Mouse (Mus musculus): ENCODE measurements around the gene Ninj1. TPM values are rescaled to one million over a fixed set of nuclear protein-coding genes. Genes with fewer than 3 reads are reported as not detected.

Gene Ninj1
- polyA plus RNA-seq, 1 experiment from 2014 or later: 20.4 TPM

- Histone ChIP-seq H3K27ac (ENCODE audit: low read depth, low read length) (no peak overlapping the region), H3K9ac (ENCODE audit: low read length) (no peak overlapping the region), H3K36me3 (ENCODE audit: control insufficient read depth, insufficient read depth, low read length) (no peaks in the 10 kb centered on the region), H3K27me3 (ENCODE audit: control insufficient read depth, insufficient read depth, low read length) (peaks cover 7% of the 10 kb centered on the region; the same call in 1 of the 2 replicates), H3K4me2 (ENCODE audit: low read depth) (no peak overlapping the region), H3K9me3 (ENCODE audit: control insufficient read depth, low read length) (no peaks in the 10 kb centered on the region), H3K4me1 (ENCODE audit: control insufficient read depth, insufficient read depth, low read length) (peaks cover 2% of the 10 kb centered on the region; the same call in 1 of the 2 replicates), H3K4me3 (ENCODE audit: low read depth, low read length) (no peak overlapping the region)
- no peak for ATAC-seq (ENCODE audit: insufficient read depth, low FRiP score, low TSS enrichment)
- DNase-seq (ENCODE audit: low spot score): no peak
- WGBS: 79% methylated on average over 4 of the region's 4 CpGs
Observed at GRCm38 (mm10) chr13:49212711-49213500, 25.6 kb downstream of the Ninj1 start.

DNA sequence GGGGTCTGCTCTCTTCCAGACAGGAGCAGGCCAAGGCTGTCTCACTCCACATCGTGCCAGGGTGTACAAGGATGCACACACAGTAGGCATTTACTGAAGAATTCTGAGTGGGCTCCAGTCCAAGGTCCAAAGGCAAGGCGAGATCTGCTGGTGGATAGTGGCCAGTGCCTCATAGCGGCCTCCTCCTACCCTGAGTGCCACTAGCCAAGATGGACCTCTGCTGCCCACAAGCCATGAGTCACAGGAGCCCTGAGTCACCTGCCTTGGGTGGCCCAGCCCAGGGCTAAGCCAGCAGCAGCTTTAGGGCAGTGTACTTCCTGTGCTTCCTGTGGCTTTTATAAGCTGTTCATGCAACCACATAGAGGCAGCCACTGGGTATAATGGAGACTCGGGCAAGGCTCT lies 26.2 kb downstream of the Ninj1 start:
- H3K36me3 ChIP-seq (ENCODE audit: control insufficient read depth, insufficient read depth, low read length): no peaks in the 10 kb centered on the region
- no peak overlapping the region for H3K27ac ChIP-seq (ENCODE audit: low read depth, low read length)
- no peak overlapping the region for H3K4me2 ChIP-seq (ENCODE audit: low read depth)
- H3K4me1 ChIP-seq (ENCODE audit: control insufficient read depth, insufficient read depth, low read length): peaks cover 2% of the 10 kb centered on the region; the same call in 1 of the 2 replicates
- ATAC-seq (ENCODE audit: insufficient read depth, low FRiP score, low TSS enrichment) (no peak), DNase-seq (ENCODE audit: low spot score) (no peak)
- 67% methylated on average over 4 of the region's 4 CpGs for WGBS
- no peak overlapping the region for H3K4me3 ChIP-seq (ENCODE audit: low read depth, low read length)
- peaks cover 8% of the 10 kb centered on the region; the same call in 1 of the 2 replicates for H3K27me3 ChIP-seq (ENCODE audit: control insufficient read depth, insufficient read depth, low read length)
- H3K9ac ChIP-seq (ENCODE audit: low read length): no peak overlapping the region
- H3K9me3 ChIP-seq (ENCODE audit: control insufficient read depth, low read length): no peaks in the 10 kb centered on the region

GRCm38 (mm10) chr13:49214454-49214853 lies 27.2 kb downstream of the Ninj1 start:
- DNase-seq (ENCODE audit: low spot score): no peak

GRCm38 (mm10) chr13:49215128-49215503 lies 27.8 kb downstream of the Ninj1 start:
- H3K4me3 ChIP-seq (ENCODE audit: low read depth, low read length): peak overlapping the region; percentile 70
- no peak overlapping the region for H3K27ac ChIP-seq (ENCODE audit: low read depth, low read length)
- H3K9ac ChIP-seq (ENCODE audit: low read length): peak overlapping the region; percentile 71
- H3K27me3 ChIP-seq (ENCODE audit: control insufficient read depth, insufficient read depth, low read length): peaks cover 8% of the 10 kb centered on the region; the same call in 1 of the 2 replicates
- peaks cover 2% of the 10 kb centered on the region; the same call in 1 of the 2 replicates for H3K4me1 ChIP-seq (ENCODE audit: control insufficient read depth, insufficient read depth, low read length)
- H3K9me3 ChIP-seq (ENCODE audit: control insufficient read depth, low read length): no peaks in the 10 kb centered on the region
- 14% methylated on average over 5 of the region's 5 CpGs for WGBS
- DNase-seq (ENCODE audit: low spot score): no peak
- H3K4me2 ChIP-seq (ENCODE audit: low read depth): peak overlapping the region; percentile 94
- no peaks in the 10 kb centered on the region for H3K36me3 ChIP-seq (ENCODE audit: control insufficient read depth, insufficient read depth, low read length)
- no peak for ATAC-seq (ENCODE audit: insufficient read depth, low FRiP score, low TSS enrichment)

More at GRCm38 (mm10) chr13:49214454-49214853, 27.2 kb downstream of the Ninj1 start:
- no peak for ATAC-seq (ENCODE audit: insufficient read depth, low FRiP score, low TSS enrichment)
- Histone ChIP-seq H3K36me3 (ENCODE audit: control insufficient read depth, insufficient read depth, low read length) (no peaks in the 10 kb centered on the region), H3K27ac (ENCODE audit: low read depth, low read length) (no peak overlapping the region), H3K9me3 (ENCODE audit: control insufficient read depth, low read length) (no peaks in the 10 kb centered on the region), H3K4me1 (ENCODE audit: control insufficient read depth, insufficient read depth, low read length) (peaks cover 2% of the 10 kb centered on the region; the same call in 1 of the 2 replicates), H3K4me3 (ENCODE audit: low read depth, low read length) (no peak overlapping the region), H3K4me2 (ENCODE audit: low read depth) (no peak overlapping the region), H3K27me3 (ENCODE audit: control insufficient read depth, insufficient read depth, low read length) (peaks cover 8% of the 10 kb centered on the region; the same call in 1 of the 2 replicates), H3K9ac (ENCODE audit: low read length) (no peak overlapping the region)
- 82% methylated on average over 3 of the region's 3 CpGs for WGBS

DNA sequence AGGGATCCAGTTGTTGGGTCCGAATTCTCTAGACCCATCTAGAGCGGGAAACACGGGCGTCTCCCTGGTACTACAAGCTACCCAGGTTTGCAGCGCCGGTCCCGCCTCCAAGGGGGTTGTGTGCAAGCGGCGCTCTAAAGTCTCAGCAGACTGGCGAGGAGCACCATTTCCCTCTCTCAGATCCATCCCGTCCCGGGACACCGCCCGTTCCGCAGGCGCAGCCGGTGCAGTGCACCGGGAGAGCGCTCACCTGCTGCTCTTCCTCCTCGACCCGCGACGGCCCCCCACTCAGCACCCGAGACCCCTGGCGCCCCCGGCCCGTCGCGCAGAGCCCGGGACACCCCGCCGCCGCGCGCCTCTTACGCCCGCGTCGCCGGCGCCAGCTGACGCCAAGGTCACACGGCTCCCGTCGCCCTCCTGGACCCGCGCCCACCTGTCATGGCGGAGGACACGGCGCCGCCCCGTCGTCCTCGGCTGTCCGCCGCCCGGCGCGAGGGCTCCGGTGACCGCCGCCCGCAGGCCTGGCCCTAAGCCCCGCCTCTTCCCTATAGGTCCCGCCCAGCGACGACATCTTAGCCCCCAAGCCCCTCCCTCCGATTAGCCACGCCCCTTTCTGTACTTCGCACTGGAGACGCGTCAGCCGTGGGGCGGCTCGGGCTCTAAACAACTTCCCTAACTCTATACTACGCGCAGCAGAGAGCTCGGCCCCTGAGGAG lies 28.4 kb downstream of the Ninj1 start, which contains the start of gene Card19:
Gene Card19 (minus strand): TSS at position 534 of the 716 bp plus-strand sequence.
- H3K9ac ChIP-seq (ENCODE audit: low read length): peak within 1 kb of the TSS; percentile 71
- H3K36me3 ChIP-seq (ENCODE audit: control insufficient read depth, insufficient read depth, low read length): no peaks in the 10 kb centered on the region
- peak; percentile 93 for DNase-seq (ENCODE audit: low spot score)
- ATAC-seq (ENCODE audit: insufficient read depth, low FRiP score, low TSS enrichment): peak; percentile 88
- WGBS: under 1% methylated on average over 60 of the region's 78 CpGs
- peak within 1 kb of the TSS; percentile 94 for H3K4me2 ChIP-seq (ENCODE audit: low read depth)
- H3K27ac ChIP-seq (ENCODE audit: low read depth, low read length): 0 out of 2 replicates have a peak within 1 kb of the TSS, but pooled peaks have one; percentile 23
- H3K4me3 ChIP-seq (ENCODE audit: low read depth, low read length): peak within 1 kb of the TSS; percentile 70
- H3K9me3 ChIP-seq (ENCODE audit: control insufficient read depth, low read length): no peaks in the 10 kb centered on the region
- peaks cover 2% of the 10 kb centered on the region; the same call in 1 of the 2 replicates for H3K4me1 ChIP-seq (ENCODE audit: control insufficient read depth, insufficient read depth, low read length)
- H3K27me3 ChIP-seq (ENCODE audit: control insufficient read depth, insufficient read depth, low read length): peaks cover 8% of the 10 kb centered on the region; the same call in 1 of the 2 replicates

DNA sequence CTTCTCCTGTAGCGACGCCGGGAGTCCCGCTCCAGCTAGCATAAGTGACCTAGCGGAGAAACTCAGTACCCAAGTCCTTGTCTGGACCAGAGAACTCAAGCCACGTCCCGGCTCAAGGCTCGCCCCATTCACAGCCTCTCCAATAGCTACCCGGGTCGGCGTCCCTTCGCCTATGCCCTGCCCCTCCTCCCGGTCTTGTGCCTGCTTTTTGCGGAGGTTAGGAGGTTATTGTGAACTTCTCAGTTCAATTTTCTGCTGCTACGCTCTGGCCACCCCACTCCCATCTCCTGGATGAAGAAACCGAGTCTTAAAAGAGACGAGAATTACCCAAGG lies 28.9 kb downstream of the Ninj1 start:
- DNase-seq (ENCODE audit: low spot score) (no peak), ATAC-seq (ENCODE audit: insufficient read depth, low FRiP score, low TSS enrichment) (peak; percentile 77)
- Histone ChIP-seq H3K36me3 (ENCODE audit: control insufficient read depth, insufficient read depth, low read length) (no peaks in the 10 kb centered on the region), H3K9ac (ENCODE audit: low read length) (peak overlapping the region; percentile 71; the same call in 1 of the 2 replicates), H3K4me2 (ENCODE audit: low read depth) (peak overlapping the region; percentile 94), H3K4me1 (ENCODE audit: control insufficient read depth, insufficient read depth, low read length) (peaks cover 2% of the 10 kb centered on the region; the same call in 1 of the 2 replicates), H3K9me3 (ENCODE audit: control insufficient read depth, low read length) (no peaks in the 10 kb centered on the region), H3K27ac (ENCODE audit: low read depth, low read length) (0 out of 2 replicates have a peak overlapping the region, but pooled peaks have one; percentile 23), H3K27me3 (ENCODE audit: control insufficient read depth, insufficient read depth, low read length) (peaks cover 8% of the 10 kb centered on the region; the same call in 1 of the 2 replicates), H3K4me3 (ENCODE audit: low read depth, low read length) (peak overlapping the region; percentile 70)
- WGBS: 3% methylated on average over 17 of the region's 17 CpGs

DNA sequence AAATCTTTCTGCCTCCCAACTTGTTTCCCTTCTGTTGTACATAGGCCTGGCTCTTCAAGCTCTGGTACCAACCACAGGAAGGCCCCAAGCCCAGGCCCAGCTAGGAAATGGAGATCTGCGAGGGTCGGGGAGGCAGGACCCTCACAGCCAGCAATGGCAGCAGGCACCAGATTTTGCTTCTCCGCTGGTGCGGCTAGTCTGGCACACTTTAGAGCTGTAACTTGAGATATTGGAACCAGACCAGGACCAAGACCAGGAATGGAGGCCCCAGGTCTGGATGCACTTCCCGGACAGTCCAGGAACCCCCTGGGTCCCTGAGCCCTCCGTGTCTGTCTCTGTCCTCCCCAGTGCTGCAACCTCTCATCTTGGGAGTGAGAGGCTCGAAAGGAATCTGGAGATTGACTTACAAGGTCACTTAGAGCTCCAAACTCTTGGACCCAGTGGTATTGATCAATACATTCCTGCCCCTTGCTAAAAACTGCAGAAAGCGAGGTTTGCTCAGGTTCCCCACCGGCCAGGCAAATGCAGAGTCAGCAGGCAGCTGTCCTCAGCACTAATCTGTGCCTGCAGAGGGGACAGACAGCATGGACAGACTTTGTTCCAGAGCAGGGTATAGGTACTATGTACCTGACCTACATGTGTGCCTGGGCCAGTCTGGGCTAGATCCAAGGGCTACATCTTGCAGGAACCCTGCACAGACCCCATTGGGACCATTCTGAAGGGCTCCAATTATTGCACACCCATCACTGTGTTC lies 29.7 kb downstream of the Ninj1 start:
- 63% methylated on average over 9 of the region's 9 CpGs for WGBS
- Histone ChIP-seq H3K4me2 (ENCODE audit: low read depth) (no peak overlapping the region), H3K9me3 (ENCODE audit: control insufficient read depth, low read length) (no peaks in the 10 kb centered on the region), H3K4me1 (ENCODE audit: control insufficient read depth, insufficient read depth, low read length) (peaks cover 2% of the 10 kb centered on the region; the same call in 1 of the 2 replicates), H3K4me3 (ENCODE audit: low read depth, low read length) (no peak overlapping the region), H3K36me3 (ENCODE audit: control insufficient read depth, insufficient read depth, low read length) (no peaks in the 10 kb centered on the region), H3K27ac (ENCODE audit: low read depth, low read length) (no peak overlapping the region), H3K27me3 (ENCODE audit: control insufficient read depth, insufficient read depth, low read length) (peaks cover 8% of the 10 kb centered on the region; the same call in 1 of the 2 replicates), H3K9ac (ENCODE audit: low read length) (no peak overlapping the region)
- no peak for DNase-seq (ENCODE audit: low spot score)
- no peak for ATAC-seq (ENCODE audit: insufficient read depth, low FRiP score, low TSS enrichment)

- ATAC-seq (ENCODE audit: insufficient read depth, low FRiP score, low TSS enrichment) (no peak), DNase-seq (ENCODE audit: low spot score) (no peak)
- Histone ChIP-seq H3K36me3 (ENCODE audit: control insufficient read depth, insufficient read depth, low read length) (no peaks in the 10 kb centered on the region), H3K9ac (ENCODE audit: low read length) (no peak overlapping the region), H3K27ac (ENCODE audit: low read depth, low read length) (no peak overlapping the region), H3K4me1 (ENCODE audit: control insufficient read depth, insufficient read depth, low read length) (peaks cover 2% of the 10 kb centered on the region; the same call in 1 of the 2 replicates), H3K4me3 (ENCODE audit: low read depth, low read length) (no peak overlapping the region), H3K4me2 (ENCODE audit: low read depth) (no peak overlapping the region), H3K27me3 (ENCODE audit: control insufficient read depth, insufficient read depth, low read length) (peaks cover 8% of the 10 kb centered on the region; the same call in 1 of the 2 replicates), H3K9me3 (ENCODE audit: control insufficient read depth, low read length) (no peaks in the 10 kb centered on the region)
- 55% methylated on average over 3 of the region's 3 CpGs for WGBS
Observed at GRCm38 (mm10) chr13:49218651-49219050, 31.4 kb downstream of the Ninj1 start.
